Mouse (Mus musculus) left cerebral cortex, adult 9 months (tissue): ENCODE data around the gene Adgrl1.
"Not testable (repeated sequence)": the region's sequence is repeated elsewhere in the genome, so short reads cannot be mapped to it uniquely, and the experiment has no call there.

Experiments used
- DNase-seq, 2 experiments: peaks; one replicate each; pipeline ENCODE4 v3.0.0; 2022; ENCODE audit warnings: low spot score in 2 of 2

Adgrl1 gene

DNA sequence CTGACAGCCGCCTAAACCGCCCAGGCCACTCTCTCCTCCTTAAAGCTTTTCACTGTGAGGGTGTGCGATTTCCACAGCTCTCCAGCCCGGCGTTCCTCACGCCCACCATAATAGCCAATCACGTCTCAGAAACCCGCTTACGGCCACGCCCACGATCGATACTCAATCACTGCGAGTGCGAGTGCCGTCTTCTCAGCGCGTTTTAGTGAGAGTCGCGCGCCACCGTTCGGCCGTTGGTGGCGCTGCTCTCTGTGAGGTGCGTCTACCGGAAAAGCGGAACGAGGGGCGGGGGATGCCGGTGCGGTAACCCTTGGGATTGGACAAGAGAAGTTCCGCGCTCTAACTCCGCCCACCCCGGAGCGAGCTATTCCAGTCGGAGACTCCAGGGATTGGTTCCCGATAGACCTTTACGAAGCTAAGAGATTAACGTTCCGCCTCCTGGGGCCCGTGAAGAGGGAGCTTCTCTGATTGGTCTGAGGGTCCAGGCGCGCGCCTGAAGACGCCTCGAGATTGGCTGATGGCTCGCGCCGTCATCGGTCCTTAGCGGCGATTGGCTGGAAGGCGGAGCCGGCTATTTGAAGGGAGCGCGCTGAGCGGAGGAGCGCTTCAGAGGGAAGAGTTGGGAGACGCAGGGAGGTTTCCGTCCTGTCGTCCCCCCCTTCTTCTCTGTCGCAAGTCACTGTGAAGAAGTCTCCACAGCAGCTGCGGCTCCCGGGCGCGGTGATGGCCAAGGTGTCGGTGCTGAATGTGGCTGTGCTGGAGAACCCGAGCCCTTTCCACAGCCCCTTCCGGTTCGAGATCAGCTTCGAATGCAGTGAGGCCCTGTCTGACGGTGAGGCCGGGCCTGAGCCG, 55.4 kb downstream of the Adgrl1 start, which contains the start of the genes Gm10644 and Asf1b:
TSS of gene Gm10644 (minus strand) at position 100 of the 852 bp plus-strand sequence.
TSS of gene Asf1b (plus strand) at position 402 of the 852 bp plus-strand sequence.
- DNase-seq: peak; percentile 98 to 99

DNA sequence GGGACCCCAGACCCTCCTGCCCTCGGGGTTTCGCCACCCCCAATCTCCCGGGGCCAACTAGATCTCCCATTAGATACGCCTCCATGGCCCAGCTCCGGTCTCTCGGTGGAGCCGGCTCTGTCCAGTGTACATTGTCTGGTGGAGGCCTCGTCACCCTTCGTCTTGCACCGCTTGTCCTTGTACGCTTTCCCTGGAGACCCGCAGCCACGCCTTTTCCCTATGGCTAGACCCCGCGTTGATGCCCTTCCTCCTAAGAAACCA, 56.0 kb downstream of the Adgrl1 start:
- no peak for DNase-seq

DNA sequence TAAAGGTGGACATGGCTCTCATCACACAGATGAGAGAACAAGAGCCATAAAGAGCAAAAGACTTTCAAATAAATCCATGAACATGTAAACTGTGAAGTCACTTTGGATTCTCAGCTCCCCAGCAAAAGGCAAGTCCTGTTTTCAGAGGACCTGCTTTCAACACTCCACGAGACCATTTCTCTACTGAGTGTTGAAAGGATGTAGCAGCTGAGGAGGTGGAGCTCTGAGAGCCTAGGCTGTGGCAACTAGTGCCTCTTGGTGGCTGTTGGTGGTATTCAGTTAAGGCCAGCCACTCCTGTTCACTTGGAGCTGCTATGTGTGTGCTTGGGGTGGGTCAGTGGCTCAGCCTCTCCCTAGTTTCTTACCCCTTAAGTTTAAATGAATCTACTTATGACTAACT, 56.9 kb downstream of the Adgrl1 start:
- DNase-seq: no peak

- DNase-seq: no peak
Observed at GRCm38 (mm10) chr8:83964015-83964765, 64.3 kb downstream of the Adgrl1 start.

- no peak for DNase-seq
Observed at GRCm38 (mm10) chr8:83967701-83968100, 67.8 kb downstream of the Adgrl1 start.

- no peak for DNase-seq
Observed at GRCm38 (mm10) chr8:83971121-83971520, 71.2 kb downstream of the Adgrl1 start.

DNA sequence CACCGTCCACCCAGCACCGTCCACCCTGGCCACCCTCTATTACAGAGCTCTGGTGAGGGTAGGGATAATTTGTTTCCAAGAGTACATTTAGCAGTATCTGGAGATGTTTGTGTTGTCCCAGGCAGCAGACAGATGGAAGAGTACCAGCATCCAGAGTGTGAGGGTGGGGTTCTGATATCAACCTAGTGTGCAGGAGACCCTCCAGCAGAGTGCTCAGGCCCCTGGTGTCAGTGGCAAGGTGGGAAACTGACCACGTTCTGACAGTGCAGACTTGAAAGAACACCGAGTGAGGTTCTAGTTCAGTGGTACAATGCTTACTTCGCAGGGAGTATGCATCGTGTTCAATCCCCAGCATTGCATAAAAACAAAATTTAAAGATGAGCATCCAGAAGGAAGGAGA, 71.8 kb downstream of the Adgrl1 start:
- DNase-seq: no peak

DNA sequence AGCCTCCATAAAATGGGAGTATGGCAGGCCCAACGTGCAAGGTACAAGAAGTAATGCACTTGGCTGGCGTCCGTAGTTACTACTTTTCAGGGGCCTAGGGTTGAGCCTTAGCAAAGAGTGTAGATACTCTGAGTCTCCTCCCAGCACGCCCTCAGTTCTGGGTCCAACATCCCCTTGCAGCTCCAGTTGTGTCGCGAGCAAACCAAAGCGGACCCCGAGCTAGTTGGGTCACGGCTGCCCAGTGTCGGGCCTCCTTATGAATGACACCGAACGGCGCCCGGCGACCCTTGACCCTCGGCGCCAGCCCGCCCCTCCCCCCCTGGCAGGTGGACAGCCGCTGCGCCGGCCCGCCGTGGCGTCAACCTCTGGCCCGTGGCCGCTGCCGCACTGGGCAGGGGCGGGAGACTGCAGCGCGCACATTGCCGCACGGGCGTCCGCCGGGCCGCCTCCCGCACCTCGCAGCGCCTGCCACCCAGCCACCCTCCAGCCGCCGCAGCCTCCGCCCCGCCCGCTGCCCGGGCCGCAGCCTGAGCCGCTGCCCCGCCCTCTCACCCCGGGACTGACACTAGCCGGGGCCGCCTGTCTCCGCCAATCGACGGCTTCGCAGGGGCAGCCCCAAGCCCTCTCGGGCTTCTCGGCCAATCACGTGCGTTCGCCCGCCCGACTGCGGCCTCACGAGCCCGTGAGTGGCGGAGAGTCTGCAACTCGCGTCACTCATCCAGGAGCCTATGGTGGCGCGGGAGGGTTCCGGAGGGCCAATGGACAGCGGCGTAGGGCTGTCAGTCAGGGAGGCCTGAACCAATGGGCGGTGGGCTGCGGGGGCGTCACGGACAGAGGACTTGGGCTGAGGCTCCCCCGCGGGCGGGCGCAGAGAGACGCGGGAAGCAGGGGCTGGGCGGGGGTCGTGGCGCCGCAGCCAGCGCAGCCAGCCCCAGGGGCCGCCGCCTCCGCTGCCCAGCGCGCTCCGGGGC, 72.5 kb downstream of the Adgrl1 start, which contains the start of gene Prkaca:
TSS of gene Prkaca (plus strand) at position 844 of the 971 bp plus-strand sequence.
- DNase-seq: peak; percentile 99

DNA sequence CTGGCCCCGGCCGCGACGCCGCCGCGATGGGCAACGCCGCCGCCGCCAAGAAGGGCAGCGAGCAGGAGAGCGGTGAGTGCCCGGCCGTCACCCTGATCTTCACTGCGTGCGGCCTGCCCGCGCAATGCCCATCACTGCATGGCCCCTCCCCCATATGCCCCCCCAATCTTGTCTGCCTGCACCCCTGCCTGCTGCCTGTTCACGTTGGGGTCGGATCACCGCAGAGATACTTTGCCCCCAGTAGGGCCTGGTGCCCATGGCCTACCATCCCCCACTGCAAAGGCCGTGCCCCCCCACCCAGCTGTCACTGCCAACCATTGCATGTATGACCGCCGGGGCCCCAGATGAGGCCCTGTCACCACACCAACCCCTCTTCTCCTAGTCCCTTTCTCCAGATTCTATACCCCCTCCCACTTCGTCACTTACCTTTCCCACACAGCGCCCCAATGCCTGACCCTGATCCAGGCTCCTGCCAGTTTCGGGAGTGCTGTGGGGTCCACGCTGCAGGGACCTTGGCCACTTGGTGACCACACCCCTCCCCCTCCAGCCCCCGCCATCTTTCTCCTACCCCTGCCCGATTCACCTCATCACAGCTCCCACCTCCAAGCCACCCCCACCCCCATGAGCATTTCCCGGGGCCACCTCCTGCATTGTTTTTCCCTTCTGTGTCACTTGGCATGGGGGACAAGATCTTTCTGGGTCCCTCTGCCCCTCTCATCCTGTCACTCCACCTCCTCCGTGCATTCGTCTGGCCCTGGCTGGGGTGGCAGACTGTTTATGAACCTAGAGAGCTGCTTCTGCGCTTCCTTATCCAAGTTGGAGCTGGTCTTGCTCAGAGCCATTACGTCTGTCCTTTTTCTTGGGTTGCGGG, 73.5 kb downstream of the Adgrl1 start:
- DNase-seq: no peak

DNA sequence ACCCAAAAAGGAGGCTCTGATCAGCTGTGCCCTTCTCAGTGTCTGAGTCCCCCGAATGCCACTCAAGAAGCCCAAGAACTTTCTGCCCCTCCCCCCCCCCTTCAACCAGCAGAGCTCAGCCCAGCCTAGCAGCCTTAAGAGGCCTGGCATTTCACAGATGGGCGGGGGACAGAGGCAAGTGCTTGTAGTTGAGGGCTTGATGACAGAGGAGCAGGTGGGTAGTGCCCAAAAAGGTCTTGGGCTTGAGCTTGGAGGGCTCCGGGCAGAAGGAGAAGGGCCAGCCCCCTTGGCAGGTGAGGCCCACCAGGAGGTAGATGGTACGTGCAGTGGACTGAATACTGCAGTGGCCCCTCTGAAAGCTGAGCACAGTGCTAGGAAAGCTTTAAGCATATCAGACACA, 74.6 kb downstream of the Adgrl1 start:
- DNase-seq: no peak

DNA sequence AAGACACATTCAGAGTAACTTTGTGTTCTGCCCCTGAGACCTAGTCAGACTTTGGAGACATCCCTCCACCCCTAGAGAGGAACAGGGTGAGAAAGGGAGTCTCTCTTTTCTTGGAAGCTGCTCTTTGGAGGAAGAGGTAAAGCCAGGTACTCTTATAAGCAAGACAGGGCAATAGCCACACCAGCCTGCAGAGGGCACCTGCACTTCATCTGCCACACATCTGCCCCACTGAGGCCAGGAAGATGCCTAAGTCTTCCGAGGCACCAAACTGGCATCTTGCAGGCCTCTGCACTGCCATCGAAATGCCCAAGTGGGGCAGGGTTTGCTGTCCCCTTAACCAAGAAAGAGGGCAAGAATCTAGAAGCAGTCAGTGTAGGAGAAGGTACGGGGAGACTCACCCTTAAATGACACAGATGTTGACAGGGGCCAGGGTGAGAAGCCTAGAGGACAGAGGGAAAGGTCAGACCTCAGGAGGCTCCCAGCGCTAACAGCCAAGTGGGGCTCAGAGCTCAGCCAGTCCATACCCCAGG, 76.3 kb downstream of the Adgrl1 start:
- no peak for DNase-seq

GRCm38 (mm10) chr8:83976779-83977350, 77.0 kb downstream of the Adgrl1 start:
- DNase-seq: no peak

DNA sequence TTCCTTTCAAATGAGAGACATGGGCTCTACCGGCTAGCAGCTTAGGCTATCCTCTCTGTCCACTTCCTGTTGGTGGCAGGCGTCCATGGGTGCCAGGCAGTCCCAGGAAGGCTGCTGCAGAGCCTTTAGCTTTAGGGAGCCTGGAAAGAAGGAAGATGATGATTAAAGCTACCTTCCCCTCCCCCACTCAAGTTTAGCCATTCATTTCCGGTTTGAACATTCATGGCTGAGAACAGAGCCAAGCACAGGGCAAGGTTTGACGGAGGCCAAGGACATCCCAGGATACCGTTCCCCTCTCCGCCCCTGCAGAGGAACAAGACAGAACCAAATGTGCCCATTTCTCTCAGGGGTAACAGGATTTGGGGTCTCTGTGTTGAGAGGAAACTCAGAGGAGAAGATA, 77.7 kb downstream of the Adgrl1 start:
- no peak for DNase-seq

- no peak for DNase-seq
Observed at GRCm38 (mm10) chr8:83978200-83978599, 78.3 kb downstream of the Adgrl1 start.

DNA sequence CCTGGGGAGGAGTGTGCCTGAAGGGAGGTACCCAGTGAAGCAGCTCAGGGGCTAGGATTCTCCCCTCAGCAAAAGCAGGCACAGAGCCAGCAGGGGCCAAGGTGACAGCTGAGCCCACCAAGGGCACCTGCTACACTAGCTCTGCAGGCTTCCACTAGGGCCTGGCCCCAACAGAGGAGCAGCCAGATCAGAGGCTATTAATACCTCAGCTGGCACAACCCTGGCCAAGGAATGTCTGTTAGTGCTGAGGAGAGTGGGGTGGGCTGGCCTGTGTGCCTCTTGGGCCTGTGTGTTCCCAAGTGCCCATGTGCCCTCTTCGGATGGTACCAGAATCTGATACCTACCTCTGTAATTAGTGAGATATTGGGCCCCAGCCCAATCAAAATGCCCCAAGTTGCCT, 80.3 kb downstream of the Adgrl1 start:
- no peak for DNase-seq

DNA sequence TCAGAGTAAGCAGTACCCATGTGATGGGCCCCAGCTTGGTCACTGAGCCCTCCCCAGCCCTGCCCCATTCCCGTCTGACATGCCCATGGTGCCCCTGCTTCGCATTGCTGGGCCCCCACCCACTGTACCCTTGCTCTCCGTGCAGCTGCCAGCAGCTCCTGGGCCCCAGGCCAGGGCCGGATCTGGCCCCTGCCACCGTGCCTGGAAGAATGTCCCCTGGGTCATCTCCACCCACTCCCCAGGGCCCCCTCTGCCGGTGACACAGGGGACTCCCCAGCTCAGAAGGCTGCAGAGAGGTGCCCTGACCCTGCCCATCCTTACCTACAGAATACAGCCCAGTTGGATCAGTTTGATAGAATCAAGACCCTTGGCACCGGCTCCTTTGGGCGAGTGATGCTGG, 80.9 kb downstream of the Adgrl1 start:
- no peak for DNase-seq

DNA sequence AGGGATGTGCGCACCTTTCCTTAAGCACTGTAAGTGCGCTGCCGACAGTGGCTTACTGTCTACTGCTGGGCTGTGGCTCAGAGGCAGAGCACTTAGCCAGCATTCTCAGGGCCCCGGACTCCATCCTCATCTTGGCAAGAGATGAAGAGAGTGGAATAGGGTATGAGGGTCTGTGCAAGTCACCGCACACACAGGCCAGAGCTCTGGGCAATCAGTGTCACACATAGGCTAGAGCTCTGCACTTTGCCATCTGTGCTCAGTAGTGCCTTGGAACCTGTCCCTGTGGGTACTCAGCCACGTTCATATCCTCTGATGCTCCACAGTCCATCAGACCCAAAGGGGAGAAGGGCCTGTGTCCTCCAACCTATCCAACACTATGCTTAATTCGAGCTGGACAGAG, 81.6 kb downstream of the Adgrl1 start:
- DNase-seq: no peak

DNA sequence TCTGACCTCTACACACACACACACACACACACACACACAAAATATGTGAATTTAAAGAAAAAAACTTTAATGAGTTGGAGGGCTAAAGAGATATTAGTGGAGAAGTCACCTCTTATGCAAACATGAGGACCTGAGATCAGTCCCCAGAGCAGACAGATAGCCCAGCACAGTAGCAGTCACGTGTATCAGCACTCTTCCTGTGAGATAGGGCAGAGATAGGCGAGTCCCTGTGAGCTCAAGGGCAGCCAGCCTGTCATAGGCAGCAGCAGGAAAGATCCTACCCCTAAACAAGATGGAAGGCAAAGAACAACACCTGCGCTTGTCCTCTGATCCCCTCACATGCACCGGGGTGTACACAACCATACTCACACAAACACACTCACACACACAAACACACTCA, 82.5 kb downstream of the Adgrl1 start:
- no peak for DNase-seq

DNA sequence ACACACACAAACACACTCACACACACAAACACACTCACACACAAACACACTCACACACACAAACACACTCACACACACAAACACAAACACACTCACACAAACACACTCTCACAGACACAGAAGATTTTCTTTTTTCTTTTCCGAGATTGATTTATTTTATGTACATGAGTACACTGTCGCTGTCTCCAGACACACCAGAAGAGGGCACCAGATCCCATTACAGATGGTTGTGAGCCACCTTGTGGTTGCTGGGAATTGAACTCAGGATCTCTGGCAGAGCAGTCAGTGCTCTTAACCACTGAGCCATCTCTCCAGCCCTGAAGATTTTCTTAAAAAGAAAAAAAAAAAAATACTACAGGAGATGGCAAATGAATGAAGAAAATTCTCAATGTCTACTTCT, 83.3 kb downstream of the Adgrl1 start:
- not testable (repeated sequence) for DNase-seq

- DNase-seq: no peak
Observed at GRCm38 (mm10) chr8:83989243-83989642, 89.3 kb downstream of the Adgrl1 start.
